Mouse (Mus musculus): ENCODE data around the gene Vmn1r21. TPM values are rescaled to one million over a fixed set of nuclear protein-coding genes. Genes with fewer than 3 reads are reported as not detected.
"Not testable (repeated sequence)": the region's sequence is repeated elsewhere in the genome, so short reads cannot be mapped to it uniquely, and the experiment has no call there.

Vmn1r21 gene
- not detected for total RNA-seq (2022)

DNA sequence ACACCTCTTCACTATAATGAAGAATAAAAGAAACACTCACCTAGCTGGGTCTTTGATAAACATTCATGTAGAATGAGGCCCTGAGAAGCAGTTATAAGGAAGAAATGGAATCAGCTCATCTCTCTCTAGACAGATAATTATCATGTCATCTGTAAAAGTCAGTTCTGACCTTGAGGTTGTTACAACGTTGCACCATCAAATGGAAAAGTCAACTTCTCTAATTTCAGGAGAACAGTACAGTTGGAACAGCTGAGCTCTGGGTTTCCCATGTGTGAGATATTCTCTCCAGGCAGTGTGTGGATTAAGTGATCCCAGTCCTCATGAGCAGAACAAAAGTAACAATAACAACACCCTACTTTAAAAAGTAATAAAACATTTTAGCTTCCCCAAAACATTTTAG, at the start of gene Vmn1r21:
Vmn1r21 (minus strand) TSS at position 58 of the 400 bp plus-strand sequence.
- no peak for DNase-seq (ENCODE audit: low spot score in 2 of 2)

DNA sequence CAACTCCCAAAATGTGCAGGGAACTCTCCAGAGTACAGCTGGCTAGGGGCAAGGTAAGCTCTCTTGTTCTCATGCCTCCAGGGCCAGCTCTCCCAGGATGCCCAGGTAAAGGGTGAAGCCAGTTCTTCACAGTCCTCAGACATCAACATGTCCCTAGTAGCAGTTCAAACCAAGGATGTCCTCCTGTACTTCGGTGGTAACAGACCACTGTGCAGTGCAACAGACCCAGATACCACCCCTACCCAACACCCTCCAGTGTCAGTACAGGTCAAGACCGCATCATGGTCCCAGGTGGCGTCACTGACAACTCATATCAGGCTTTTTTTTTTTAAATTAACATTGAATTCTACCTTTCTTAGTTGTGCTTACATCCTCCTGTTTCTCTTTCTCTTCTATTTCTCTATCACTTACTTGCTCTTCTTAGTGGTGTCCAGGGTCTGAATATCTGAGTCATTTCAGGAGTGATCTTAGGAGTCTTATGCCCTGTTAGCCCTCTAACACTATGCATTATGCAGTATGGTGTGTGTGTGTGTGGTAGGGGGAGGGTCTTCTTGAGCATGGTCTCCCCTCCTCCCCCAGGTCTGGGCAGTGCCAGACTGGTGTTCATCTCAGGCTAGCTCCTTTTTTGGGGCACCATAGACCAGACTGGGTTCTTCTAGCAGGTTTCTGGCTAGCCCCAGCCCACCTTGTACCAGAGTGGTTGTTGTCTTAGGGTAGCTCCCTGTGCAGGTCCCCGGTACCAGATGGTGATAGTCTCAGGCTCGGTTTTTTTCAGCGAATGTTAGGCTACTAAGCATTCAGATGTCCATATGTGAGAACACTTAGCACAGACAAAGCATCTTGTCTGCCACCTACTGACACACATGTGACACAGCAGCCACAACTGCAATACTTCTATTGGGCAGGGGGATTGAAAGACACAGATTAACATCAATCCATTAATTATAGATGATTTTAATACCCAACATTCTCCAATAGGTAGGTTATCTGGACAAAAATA, 9.2 kb upstream of the Vmn1r21 start:
- DNase-seq (ENCODE audit: low spot score in 2 of 2): peak; percentile 13 to 15

DNA sequence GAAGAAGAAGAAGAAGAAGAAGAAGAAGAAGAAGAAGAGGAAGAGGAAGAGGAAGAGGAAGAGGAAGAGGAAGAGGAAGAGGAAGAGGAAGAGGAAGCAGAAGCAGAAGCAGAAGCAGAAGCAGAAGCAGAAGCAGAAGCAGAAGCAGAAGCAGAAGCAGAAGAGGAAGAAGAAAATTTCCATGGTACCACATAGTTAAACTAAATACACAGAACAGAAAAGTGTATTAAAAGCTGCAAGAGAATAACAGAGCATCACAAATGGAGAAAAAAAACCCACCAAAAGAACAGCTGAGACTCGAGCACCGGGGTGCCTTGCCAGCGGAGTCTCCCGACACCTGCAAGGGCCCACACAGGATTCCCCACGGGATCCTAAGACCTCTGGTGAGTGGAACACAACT, 1.0 kb upstream of the Vmn1r21 start:
- not testable (repeated sequence) for DNase-seq (ENCODE audit: low spot score in 2 of 2)

DNA sequence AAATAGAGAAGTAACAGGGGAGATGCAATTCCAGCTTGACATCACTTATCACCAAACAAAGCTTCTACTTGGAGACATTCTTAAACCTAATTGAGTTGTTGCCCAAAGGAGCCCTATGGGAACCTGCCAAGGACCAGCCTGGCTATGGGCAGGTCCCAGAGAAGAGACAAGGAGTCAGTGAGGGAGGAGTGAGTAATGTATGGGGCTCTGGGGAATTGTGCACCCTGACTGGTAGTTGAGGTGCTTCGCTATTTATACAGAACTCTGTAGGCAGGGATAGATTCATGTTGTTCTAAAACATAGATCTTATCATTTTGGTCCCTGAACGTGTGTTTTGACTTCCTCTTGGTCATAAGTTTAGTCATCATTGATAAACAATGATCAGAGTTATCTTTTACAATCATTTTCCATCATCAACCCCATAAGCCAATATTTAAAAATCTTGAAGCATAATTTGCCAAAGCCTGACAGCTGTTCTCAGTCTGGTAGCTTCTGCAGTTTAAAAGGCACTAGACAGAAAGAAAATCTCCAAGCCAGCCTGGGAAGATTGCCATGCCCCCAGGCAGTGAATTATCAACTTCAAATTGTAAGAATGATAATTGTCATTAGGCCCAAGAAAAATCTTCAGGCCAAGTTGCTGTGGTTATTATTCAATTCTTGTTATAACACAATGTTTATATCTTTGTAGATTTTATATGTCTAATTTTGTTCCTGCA, 10.3 kb downstream of the Vmn1r21 start:
- DNase-seq (ENCODE audit: low spot score in 2 of 2): peak in 1 of 2 experiments; percentile 37

GRCm38 (mm10) chr6:57825259-57825715, 24.9 kb downstream of the Vmn1r21 start:
- DNase-seq (ENCODE audit: low spot score in 2 of 2): no peak

DNA sequence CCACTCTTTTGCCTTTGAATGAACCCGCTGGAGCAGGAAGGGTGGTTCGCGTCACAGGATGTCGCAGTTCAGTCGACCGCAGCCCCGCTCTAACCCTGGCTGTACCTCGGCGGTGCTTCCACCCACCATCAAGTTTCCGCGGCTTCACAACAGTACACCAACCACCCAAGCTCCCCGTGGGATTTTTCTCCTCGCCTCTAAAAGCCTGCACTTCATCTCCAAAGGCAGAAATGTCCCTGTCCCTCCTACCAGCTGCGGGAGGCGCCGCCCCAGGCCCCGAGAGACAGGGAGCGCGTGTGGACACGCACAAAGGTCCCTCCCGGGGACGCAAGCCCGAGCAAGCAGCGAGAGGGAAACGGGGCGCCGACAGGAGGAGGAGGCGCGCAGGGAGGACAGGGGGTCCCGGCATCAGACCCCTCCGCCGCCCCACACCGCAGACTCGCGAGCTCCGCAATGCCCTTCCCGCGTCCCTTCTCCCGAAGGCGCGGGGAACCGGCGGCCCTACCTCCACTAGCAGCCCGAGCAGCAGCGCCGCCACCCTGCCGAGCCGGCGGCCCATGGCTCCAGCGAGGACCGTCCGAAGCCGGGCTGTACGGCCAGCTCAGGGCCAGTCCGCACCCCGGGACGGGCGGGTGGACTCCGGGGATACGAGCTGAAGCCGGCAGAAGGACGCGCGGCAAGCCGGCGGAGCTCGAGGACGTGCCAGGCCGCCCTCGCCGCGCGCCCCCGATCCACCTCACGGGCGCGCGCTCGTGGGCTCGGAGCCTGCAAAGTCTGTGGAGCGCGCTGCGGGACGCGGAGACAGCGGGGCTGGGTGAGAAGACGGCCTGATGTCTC, 25.5 kb downstream of the Vmn1r21 start, which contains the start of gene Vopp1:
Vopp1 (minus strand) TSS at position 738 of the 837 bp plus-strand sequence.
- peak; percentile 20 to 66 for DNase-seq (ENCODE audit: low spot score in 2 of 2)

DNA sequence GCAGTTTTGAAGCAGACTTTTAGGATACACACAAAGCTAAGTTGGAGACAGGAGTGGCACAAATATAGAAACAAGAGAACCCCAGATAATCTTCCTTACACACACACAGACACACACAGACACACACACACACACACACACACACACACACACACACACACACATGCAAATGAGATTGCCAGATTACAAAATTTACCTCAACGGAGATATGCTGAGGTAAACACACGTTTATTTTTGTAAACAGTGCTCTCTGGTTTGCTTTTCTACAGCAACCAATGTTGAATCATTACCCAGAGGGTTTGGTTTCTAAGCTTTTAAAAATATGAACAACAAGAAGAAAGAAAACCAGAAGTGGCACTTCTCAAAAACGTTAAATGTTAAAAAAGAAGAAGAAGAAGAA, 26.7 kb downstream of the Vmn1r21 start:
- DNase-seq (ENCODE audit: low spot score in 2 of 2): no peak

GRCm38 (mm10) chr6:57822648-57823410, 27.3 kb downstream of the Vmn1r21 start:
- no peak for DNase-seq (ENCODE audit: low spot score in 2 of 2)

GRCm38 (mm10) chr6:57814436-57814940, 35.7 kb downstream of the Vmn1r21 start:
- no peak for DNase-seq (ENCODE audit: low spot score in 2 of 2)

DNA sequence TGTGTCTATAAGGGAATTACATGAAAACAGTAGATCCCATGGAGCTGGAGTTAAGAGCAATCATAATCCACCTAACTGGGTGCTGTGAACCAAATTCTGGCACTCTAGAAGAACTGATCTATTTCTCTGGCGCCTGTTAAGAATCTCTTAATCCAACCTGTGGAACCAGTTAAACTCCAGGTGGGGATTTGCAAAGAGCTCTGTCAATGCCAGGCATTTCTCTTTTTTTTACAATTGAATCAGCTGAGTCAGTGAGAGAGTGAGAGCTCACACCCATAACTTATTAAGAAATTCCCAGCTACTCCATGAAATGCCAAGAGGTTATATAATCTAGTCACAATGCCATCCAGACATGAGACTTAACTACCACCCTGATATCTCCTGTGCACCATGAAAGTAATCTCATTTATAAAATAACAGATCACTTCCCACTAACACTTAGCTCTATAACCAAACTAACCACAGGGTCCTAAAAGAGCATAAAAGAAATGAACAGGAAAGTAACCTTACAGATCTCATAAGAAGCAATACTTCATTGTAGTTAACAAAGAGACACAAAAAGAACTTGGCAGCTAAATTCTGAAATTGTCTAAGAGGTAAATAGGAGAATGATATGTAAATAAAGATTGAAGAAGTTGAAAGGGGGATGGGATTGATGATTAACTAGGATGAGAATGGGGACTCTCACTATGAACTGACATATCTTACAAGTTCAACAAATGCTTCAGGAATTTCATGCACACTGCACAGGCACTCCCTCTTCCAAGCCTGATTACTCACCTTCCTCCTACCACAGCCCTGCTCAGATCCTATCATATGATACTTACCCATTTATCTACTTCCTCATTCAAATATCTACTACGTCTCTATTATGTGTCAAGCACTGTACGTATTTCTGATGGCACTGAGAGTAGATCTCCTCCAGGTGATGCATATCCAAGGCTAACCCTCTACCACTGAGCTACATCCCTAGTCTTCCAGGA, 38.1 kb downstream of the Vmn1r21 start:
- DNase-seq (ENCODE audit: low spot score in 2 of 2): no peak

- no peak for DNase-seq (ENCODE audit: low spot score in 2 of 2)
Measured at GRCm38 (mm10) chr6:57805218-57806069, 44.7 kb downstream of the Vmn1r21 start.

- DNase-seq (ENCODE audit: low spot score in 2 of 2): no peak
Measured at GRCm38 (mm10) chr6:57803130-57803529, 47.0 kb downstream of the Vmn1r21 start.

GRCm38 (mm10) chr6:57798986-57799385, 51.2 kb downstream of the Vmn1r21 start:
- DNase-seq (ENCODE audit: low spot score in 2 of 2): no peak

DNA sequence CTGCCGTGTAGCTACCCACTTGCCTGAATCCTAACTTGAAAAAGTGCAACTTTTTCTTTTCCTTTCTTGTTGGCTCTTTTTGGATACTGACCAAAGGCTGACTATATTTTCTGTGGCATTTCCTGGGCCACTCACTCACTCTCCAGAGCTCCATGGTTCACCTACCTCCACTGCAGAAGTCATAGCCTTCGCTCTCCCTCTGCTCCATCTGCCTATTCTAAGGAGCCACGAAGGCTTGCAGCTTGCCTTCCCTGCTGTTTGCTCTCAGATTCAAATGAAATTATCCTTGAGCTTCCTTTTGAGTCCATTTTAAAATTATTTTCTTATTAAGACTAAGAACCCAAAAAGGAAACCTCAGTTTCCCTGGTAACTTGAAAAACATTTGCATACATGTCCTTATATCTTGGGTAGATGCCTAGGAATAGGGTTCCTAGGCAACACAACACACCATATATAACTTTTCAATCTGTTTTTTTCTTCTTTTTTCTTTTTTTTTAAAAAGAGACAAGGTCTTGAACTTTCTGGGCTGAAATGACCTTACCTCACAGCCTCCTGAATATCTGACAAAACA, 53.2 kb downstream of the Vmn1r21 start:
- no peak for DNase-seq (ENCODE audit: low spot score in 2 of 2)

GRCm38 (mm10) chr6:57795835-57796234, 54.3 kb downstream of the Vmn1r21 start:
- no peak for DNase-seq (ENCODE audit: low spot score in 2 of 2)
